Mouse (Mus musculus) cerebellum, adult 8-10 months (tissue): Measurements from ENCODE around the gene Limch1.

Experiments used
- DNase-seq: peaks from one replicate; pipeline ENCODE4 v3.0.0; 2022

The Limch1 gene

GRCm38 (mm10) chr5:66992401-66992800 is 246.8 kb downstream of the Limch1 start:
- DNase-seq = no peak

GRCm38 (mm10) chr5:66993076-66993475 is 247.4 kb downstream of the Limch1 start:
- DNase-seq = no peak

GRCm38 (mm10) chr5:66996124-66996523 is 250.5 kb downstream of the Limch1 start:
- DNase-seq = no peak

GRCm38 (mm10) chr5:66996886-66997599 is 251.4 kb downstream of the Limch1 start:
- DNase-seq = peak; percentile 71

GRCm38 (mm10) chr5:66997600-66997930 is 251.9 kb downstream of the Limch1 start:
- DNase-seq = no peak

- no peak for DNase-seq
Observed at GRCm38 (mm10) chr5:66998341-66998740, 252.7 kb downstream of the Limch1 start.

- no peak for DNase-seq
Observed at GRCm38 (mm10) chr5:67002346-67002745, 256.7 kb downstream of the Limch1 start.

GRCm38 (mm10) chr5:67004619-67005018 is 259.0 kb downstream of the Limch1 start:
- DNase-seq = no peak

- DNase-seq = peak; percentile 77
Observed at GRCm38 (mm10) chr5:67011043-67011870, 265.6 kb downstream of the Limch1 start.

GRCm38 (mm10) chr5:67011985-67012384 is 266.4 kb downstream of the Limch1 start:
- DNase-seq = peak; percentile 19

GRCm38 (mm10) chr5:67013926-67014325 is 268.3 kb downstream of the Limch1 start:
- no peak for DNase-seq

GRCm38 (mm10) chr5:67016450-67016849 is 270.8 kb downstream of the Limch1 start:
- peak; percentile 77 for DNase-seq

- peak; percentile 39 for DNase-seq
Observed at GRCm38 (mm10) chr5:67024459-67025050, 278.9 kb downstream of the Limch1 start.

- peak; percentile 80 for DNase-seq
Observed at GRCm38 (mm10) chr5:67025095-67025494, 279.5 kb downstream of the Limch1 start.

- DNase-seq = peak; percentile 22
Observed at GRCm38 (mm10) chr5:67025581-67025980, 280.0 kb downstream of the Limch1 start.

GRCm38 (mm10) chr5:67028786-67029185 is 283.2 kb downstream of the Limch1 start:
- DNase-seq = no peak

- no peak for DNase-seq
Observed at GRCm38 (mm10) chr5:67029946-67030345, 284.3 kb downstream of the Limch1 start.

GRCm38 (mm10) chr5:67032601-67033000 is 287.0 kb downstream of the Limch1 start:
- DNase-seq = no peak

GRCm38 (mm10) chr5:67043932-67044331 is 298.3 kb downstream of the Limch1 start:
- DNase-seq = no peak

- peak; percentile 41 for DNase-seq
Observed at GRCm38 (mm10) chr5:67048003-67048402, 302.4 kb downstream of the Limch1 start.

GRCm38 (mm10) chr5:67057803-67058202 is 312.2 kb downstream of the Limch1 start:
- DNase-seq = no peak

GRCm38 (mm10) chr5:67060519-67060918 is 314.9 kb downstream of the Limch1 start:
- DNase-seq = no peak

GRCm38 (mm10) chr5:67063596-67063995 is 318.0 kb downstream of the Limch1 start:
- no peak for DNase-seq

GRCm38 (mm10) chr5:67083117-67083516 is 337.5 kb downstream of the Limch1 start:
- DNase-seq = no peak
